Mouse (Mus musculus): ENCODE data around the gene Tas2r136.

The Tas2r136 gene

GRCm38 (mm10) chr6:132778062-132778461 lies at the start of gene Tas2r136:
Tas2r136 (minus strand) TSS chr6:132778162.
- DNase-seq: no peak

GRCm38 (mm10) chr6:132802518-132802917 lies 24.6 kb upstream of the Tas2r136 start, which contains the start of gene Tas2r117:
Tas2r117 (plus strand) TSS chr6:132802818.
- no peak for DNase-seq

GRCm38 (mm10) chr6:132795393-132795792 lies 17.4 kb upstream of the Tas2r136 start:
- no peak for DNase-seq

GRCm38 (mm10) chr6:132761831-132762230 lies 16.1 kb downstream of the Tas2r136 start, which contains the start of gene Tas2r102:
Tas2r102 (plus strand) TSS chr6:132762131.
- DNase-seq: no peak

- DNase-seq: no peak
These were observed 23.5 kb downstream of the Tas2r136 start, which contains the start of gene Tas2r124 for GRCm38 (mm10) chr6:132754430-132754829. Tas2r124 (plus strand) TSS chr6:132754730.

- no peak for DNase-seq
These were observed 27.8 kb downstream of the Tas2r136 start for GRCm38 (mm10) chr6:132750206-132750605.

GRCm38 (mm10) chr6:132737935-132738334 lies 40.0 kb downstream of the Tas2r136 start, which contains the start of gene Tas2r115:
Tas2r115 (minus strand) TSS chr6:132738035.
- no peak for DNase-seq
